In genomic region chr1:74091611-74092224, GRCm38 (mm10) we compare ENCODE assay signal across 9 mouse cellular contexts. TPM values are rescaled to one million over a fixed set of nuclear protein-coding genes. Genes with fewer than 3 reads are reported as not detected.
DNase-seq lines count a peak whose midpoint lies in the region; ATAC-seq and TF ChIP-seq lines count a peak whose summit lies in the region.
"Had no signal": no experiment of that assay in that cellular context is flagged by ENCODE, and none has a peak within 500 bp of the region (broad histone marks: within the 10 kb centered on the region; RNA-seq: fewer than 3 reads in every experiment).

No protein-coding gene starts in this region.

- peak overlapping the region; percentile 88 for H3K27ac ChIP-seq in kidney, embryonic 16.5 days (ENCODE audit: low read length)
- H3K27ac ChIP-seq in forebrain, embryonic 14.5 days (ENCODE audit: low read depth, low read length): peak overlapping the region; percentile 9; the same call in 1 of the 2 replicates
- H3K27ac ChIP-seq in liver, embryonic 15.5 days (replicated peaks): 0 out of 2 replicates have a peak overlapping the region, but pooled peaks have one; percentile 30
- no peak overlapping the region for H3K27ac ChIP-seq in cerebellum, adult 2 months (ENCODE audit: insufficient read depth, low read length)

- 30% methylated on average over 6 of the region's 6 CpGs for WGBS in kidney, embryonic 16.5 days
- 52% methylated on average over 6 of the region's 6 CpGs for WGBS in forebrain, embryonic 14.5 days
- whole genome bisulfite sequencing in liver, embryonic 15.5 days (ENCODE audit: insufficient replicate concordance): 31% methylated on average over 6 of the region's 6 CpGs
- WGBS in cerebellum, adult 2 months: 71% methylated on average over 6 of the region's 6 CpGs

- peak overlapping the region; percentile 57 for H3K4me2 ChIP-seq in kidney, embryonic 16.5 days (replicated peaks; ENCODE audit: low read depth, low read length)
- no peak overlapping the region for H3K4me2 ChIP-seq in forebrain, embryonic 14.5 days (ENCODE audit: low read length)
- no peak overlapping the region for H3K4me2 ChIP-seq in liver, embryonic 15.5 days

- TF ChIP-seq CTCF in cerebellum, adult 2 months (IDR thresholded peaks at IDR 0.05; ENCODE audit: borderline replicate concordance, insufficient read depth, low read depth, low read length): no peak

- peaks cover 45% of the 10 kb centered on the region for H3K4me1 ChIP-seq in kidney, embryonic 16.5 days (ENCODE audit: insufficient read depth, low read length)
- H3K4me1 ChIP-seq in forebrain, embryonic 14.5 days (ENCODE audit: control insufficient read depth, insufficient read depth, low read length): peaks cover 9% of the 10 kb centered on the region
- H3K4me1 ChIP-seq in liver, embryonic 15.5 days (replicated peaks): no peaks in the 10 kb centered on the region
- peaks cover 9% of the 10 kb centered on the region for H3K4me1 ChIP-seq in cerebellum, adult 2 months (ENCODE audit: control insufficient read depth, insufficient read depth, low read length)

- peak overlapping the region; percentile 45; the same call in 1 of the 2 replicates for H3K9ac ChIP-seq in kidney, embryonic 16.5 days (replicated peaks; ENCODE audit: low read length)
- peak overlapping the region; percentile 45 for H3K9ac ChIP-seq in forebrain, embryonic 14.5 days (ENCODE audit: low read length)
- no peak overlapping the region for H3K9ac ChIP-seq in liver, embryonic 15.5 days

- no peak overlapping the region for H3K4me3 ChIP-seq in kidney, embryonic 16.5 days (ENCODE audit: low read length)
- no peak overlapping the region for H3K4me3 ChIP-seq in forebrain, embryonic 14.5 days (ENCODE audit: low read depth, low read length)
- H3K4me3 ChIP-seq in liver, embryonic 15.5 days (replicated peaks): no peak overlapping the region
- no peak overlapping the region for H3K4me3 ChIP-seq in cerebellum, adult 2 months (replicated peaks; ENCODE audit: insufficient read depth, low read depth, low read length)

- peak; percentile 34 for ATAC-seq in kidney, embryonic 16.5 days (ENCODE audit: low FRiP score, low TSS enrichment)
- no peak for ATAC-seq in forebrain, embryonic 14.5 days
- no peak for ATAC-seq in liver, embryonic 15.5 days (ENCODE audit: insufficient read depth)

- no peaks in the 10 kb centered on the region for H3K36me3 ChIP-seq in kidney, embryonic 16.5 days (ENCODE audit: insufficient read depth, low read length)
- no peaks in the 10 kb centered on the region for H3K36me3 ChIP-seq in forebrain, embryonic 14.5 days (ENCODE audit: control insufficient read depth, insufficient read depth, low read length)
- no peaks in the 10 kb centered on the region for H3K36me3 ChIP-seq in liver, embryonic 15.5 days (replicated peaks)

- H3K9me3 ChIP-seq in kidney, embryonic 16.5 days (ENCODE audit: low read length): no peaks in the 10 kb centered on the region
- H3K9me3 ChIP-seq in forebrain, embryonic 14.5 days (replicated peaks; ENCODE audit: control insufficient read depth, low read length): no peaks in the 10 kb centered on the region
- H3K9me3 ChIP-seq in liver, embryonic 15.5 days (replicated peaks): no peaks in the 10 kb centered on the region

- no peaks in the 10 kb centered on the region for H3K27me3 ChIP-seq in kidney, embryonic 16.5 days (ENCODE audit: insufficient read depth, low read length)
- H3K27me3 ChIP-seq in forebrain, embryonic 14.5 days (replicated peaks; ENCODE audit: control insufficient read depth, insufficient read depth, low read length): 0 out of 2 replicates have a peak, but pooled peaks cover 3% of the 10 kb centered on the region
- H3K27me3 ChIP-seq in liver, embryonic 15.5 days: peaks cover 42% of the 10 kb centered on the region
- no peaks in the 10 kb centered on the region; the same call in 1 of the 2 replicates for H3K27me3 ChIP-seq in cerebellum, adult 2 months (ENCODE audit: control insufficient read depth, insufficient read depth, low read length)

- TF ChIP-seq POLR2A in cerebellum, adult 2 months (IDR thresholded peaks at IDR 0.05; ENCODE audit: borderline replicate concordance, insufficient read depth, low read length): no peak

- DNase-seq in kidney, adult 8-10 months: no peak
- peak; percentile 62 for DNase-seq in adipocyte (ENCODE audit: low spot score)
- no peak for DNase-seq in forebrain, embryonic 14.5 days (ENCODE audit: low spot score)
- no peak for DNase-seq in cerebellum, adult 2 months
- no peak for DNase-seq in adrenal gland, adult 18-20 months (ENCODE audit: low spot score in 2 of 2)
- DNase-seq in cerebellum, adult 18-20 months: no peak

RNA-seq across cellular contexts. Expression of gene Tns1, which starts 32.5 kb away (rescaled TPM):
- 77.3 and 78.3 TPM in 2 replicates for polyA plus RNA-seq in kidney, embryonic 16.5 days (2015; fragmentation: Nextera tagmentation; extraction: Ambion mirVana)
- polyA plus RNA-seq in forebrain, embryonic 14.5 days (2014; fragmentation: Nextera tagmentation; extraction: Ambion mirVana): 7.7 and 9.4 TPM in 2 replicates
- polyA plus RNA-seq in liver, embryonic 15.5 days (2015; fragmentation: Nextera tagmentation; extraction: Ambion mirVana): 20.3 and 21.5 TPM in 2 replicates
- 23.4 and 25.1 TPM in 2 replicates for polyA plus RNA-seq in cerebellum, adult 2 months (2012; rRNA removed)
- 100 to 1,000 TPM; 389 to 450 TPM for total RNA-seq in adrenal gland, adult 18-20 months (2021)

RNA-seq across cellular contexts. Expression of gene Rufy4, which starts 33.6 kb away (rescaled TPM):
- 0.22 and 0.32 TPM in 2 replicates for polyA plus RNA-seq in kidney, embryonic 16.5 days (2015; fragmentation: Nextera tagmentation; extraction: Ambion mirVana)
- 0.24 and 0.27 TPM in 2 replicates for polyA plus RNA-seq in forebrain, embryonic 14.5 days (2014; fragmentation: Nextera tagmentation; extraction: Ambion mirVana)
- polyA plus RNA-seq in liver, embryonic 15.5 days (2015; fragmentation: Nextera tagmentation; extraction: Ambion mirVana): not detected in 2 replicates
- 0.17 and 0.18 TPM in 2 replicates for polyA plus RNA-seq in cerebellum, adult 2 months (2012; rRNA removed)
- total RNA-seq in adrenal gland, adult 18-20 months (2021): 1 to 10 TPM; 1.3 to 2.0 TPM
- polyA plus RNA-seq: liver, embryonic 16.5 days had no signal
